Mouse (Mus musculus): ENCODE measurements at regions not wholly inside any gene's neighbourhood (a gene's known extent, or its start where the extent isn't known, plus 50 kb on each side); places are given as distances from the start of the nearest gene placed in this dataset.
"Not testable (repeated sequence)": the region's sequence is repeated elsewhere in the genome, so short reads cannot be mapped to it uniquely, and the experiment has no call there.

DNA sequence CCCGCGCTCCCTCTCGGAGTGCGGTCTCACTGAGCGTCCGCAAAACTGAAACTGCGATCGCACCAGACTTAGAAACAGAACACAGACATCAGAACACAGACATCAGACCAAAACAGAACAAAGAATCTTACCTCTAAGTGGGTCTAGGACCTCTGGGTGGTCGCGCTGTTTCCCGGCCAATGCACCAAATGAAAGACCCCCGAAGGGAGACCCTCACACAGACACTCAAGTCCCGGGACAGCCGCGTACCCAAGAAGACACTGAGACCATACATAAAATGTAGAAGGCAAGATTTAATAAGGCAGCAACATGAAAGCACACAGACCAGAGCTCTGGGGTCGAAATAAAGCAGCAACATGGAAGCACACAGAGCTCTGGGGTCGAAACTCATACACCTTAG, 341.1 kb downstream of the Gm21739 start:
- DNase-seq: peak; percentile 0 to 1
- intact Hi-C loops (cut with DNase I): not testable (repeated sequence)

Data from heart, postnatal 10 days (tissue).